Mouse (Mus musculus): ENCODE measurements at regions not wholly inside any gene's neighbourhood (a gene's known extent, or its start where the extent isn't known, plus 50 kb on each side); places are given as distances from the start of the nearest gene placed in this dataset.

- no peaks in the 10 kb centered on the region for H3K36me3 ChIP-seq (ENCODE audit: insufficient read depth)
Observed at GRCm38 (mm10) chr3:9200156-9200555, 409.7 kb downstream of the Zfp704 start.

GRCm38 (mm10) chr3:9198652-9199332, 411.1 kb downstream of the Zfp704 start:
- TF ChIP-seq CTCF (IDR thresholded peaks at IDR 0.05; ENCODE audit: low read depth): no peak
- H3K9ac ChIP-seq: no peak overlapping the region

More at GRCm38 (mm10) chr3:9200156-9200555, 409.7 kb downstream of the Zfp704 start:
- Histone ChIP-seq H3K4me3 (ENCODE audit: low read depth, low read length) (no peak overlapping the region), H3K27me3 (ENCODE audit: insufficient read depth, low read length) (no peaks in the 10 kb centered on the region), H3K4me1 (ENCODE audit: insufficient read depth) (no peaks in the 10 kb centered on the region), H3K4me2 (no peak overlapping the region), H3K9me3 (ENCODE audit: low read depth, low read length) (no peaks in the 10 kb centered on the region), H3K9ac (no peak overlapping the region), H3K27ac (ENCODE audit: low read depth) (no peak overlapping the region)
- ATAC-seq (ENCODE audit: insufficient read depth): peak; percentile 98
- TF ChIP-seq CTCF (IDR thresholded peaks at IDR 0.05; ENCODE audit: low read depth): no peak
- 37% methylated on average over 5 of the region's 5 CpGs for WGBS
- peak; percentile 93 for DNase-seq

GRCm38 (mm10) chr3:9195781-9196180, 414.1 kb downstream of the Zfp704 start:
- Histone ChIP-seq H3K36me3 (ENCODE audit: insufficient read depth) (no peaks in the 10 kb centered on the region), H3K9ac (no peak overlapping the region), H3K4me2 (no peak overlapping the region), H3K4me1 (ENCODE audit: insufficient read depth) (no peaks in the 10 kb centered on the region), H3K27me3 (ENCODE audit: insufficient read depth, low read length) (no peaks in the 10 kb centered on the region), H3K27ac (ENCODE audit: low read depth) (no peak overlapping the region), H3K9me3 (ENCODE audit: low read depth, low read length) (no peaks in the 10 kb centered on the region), H3K4me3 (ENCODE audit: low read depth, low read length) (no peak overlapping the region)
- DNase-seq (no peak), ATAC-seq (ENCODE audit: insufficient read depth) (no peak)
- no peak for TF ChIP-seq CTCF (IDR thresholded peaks at IDR 0.05; ENCODE audit: low read depth)
- 70% methylated on average over 8 of the region's 8 CpGs for WGBS

More at GRCm38 (mm10) chr3:9198652-9199332, 411.1 kb downstream of the Zfp704 start:
- no peaks in the 10 kb centered on the region for H3K27me3 ChIP-seq (ENCODE audit: insufficient read depth, low read length)
- no peaks in the 10 kb centered on the region for H3K9me3 ChIP-seq (ENCODE audit: low read depth, low read length)
- H3K27ac ChIP-seq (ENCODE audit: low read depth): no peak overlapping the region
- DNase-seq (no peak), ATAC-seq (ENCODE audit: insufficient read depth) (no peak)
- H3K4me1 ChIP-seq (ENCODE audit: insufficient read depth): no peaks in the 10 kb centered on the region
- H3K36me3 ChIP-seq (ENCODE audit: insufficient read depth): no peaks in the 10 kb centered on the region
- H3K4me3 ChIP-seq (ENCODE audit: low read depth, low read length): no peak overlapping the region
- WGBS: 71% methylated on average over 9 of the region's 9 CpGs
- H3K4me2 ChIP-seq: no peak overlapping the region

DNA sequence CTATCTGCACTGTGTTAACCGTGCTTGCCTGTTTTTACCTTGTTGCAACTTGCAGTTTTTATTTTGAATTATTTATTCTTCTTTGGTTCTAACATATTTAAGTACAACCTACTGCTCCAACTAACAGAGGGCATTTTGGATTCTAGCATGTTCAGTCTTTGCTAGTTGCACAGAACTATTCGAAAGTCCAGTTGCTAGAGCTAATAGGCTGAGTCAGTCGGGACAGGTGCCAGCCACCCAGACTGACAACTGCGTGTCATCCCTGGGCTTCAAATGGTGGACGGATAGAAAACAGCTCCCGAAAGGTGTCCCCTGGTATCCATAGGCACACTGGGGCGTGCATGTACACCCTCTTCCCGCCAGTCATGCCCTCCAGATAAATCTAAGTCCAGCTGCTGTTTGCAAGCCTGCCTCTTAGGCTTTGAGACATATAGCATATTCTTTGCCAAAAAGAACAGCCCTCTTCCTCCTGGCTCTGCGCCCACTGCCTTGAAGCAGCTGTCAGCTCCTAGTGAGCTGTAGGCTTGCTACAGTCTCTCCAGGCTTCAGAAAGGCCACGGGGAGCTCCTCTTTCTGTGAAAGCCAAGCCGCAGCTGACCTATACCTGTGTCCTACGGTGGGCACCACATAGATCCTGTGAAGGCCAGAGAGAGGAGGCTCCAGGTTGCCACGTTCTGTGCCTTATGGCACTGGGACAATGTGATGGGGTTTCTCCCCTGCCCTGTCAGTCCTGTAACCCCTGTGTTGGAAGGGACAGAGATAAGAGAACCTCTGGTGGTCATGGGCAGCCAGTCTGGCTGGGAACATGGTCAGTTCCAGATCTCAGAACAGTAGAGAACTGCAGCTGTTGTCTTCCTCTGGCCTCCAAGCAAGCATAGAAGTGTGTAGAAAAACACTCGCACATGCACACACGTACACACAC, 420.3 kb downstream of the Zfp704 start:
- peak; percentile 89 for ATAC-seq (ENCODE audit: insufficient read depth)
- 65% methylated on average over 15 of the region's 15 CpGs for WGBS

GRCm38 (mm10) chr3:9186364-9187120, 423.3 kb downstream of the Zfp704 start:
- Histone ChIP-seq H3K4me2 (no peak overlapping the region), H3K27me3 (ENCODE audit: insufficient read depth, low read length) (no peaks in the 10 kb centered on the region), H3K4me3 (ENCODE audit: low read depth, low read length) (no peak overlapping the region), H3K9me3 (ENCODE audit: low read depth, low read length) (no peaks in the 10 kb centered on the region), H3K36me3 (ENCODE audit: insufficient read depth) (no peaks in the 10 kb centered on the region), H3K27ac (ENCODE audit: low read depth) (no peak overlapping the region), H3K4me1 (ENCODE audit: insufficient read depth) (0 out of 2 replicates have a peak, but pooled peaks cover 3% of the 10 kb centered on the region), H3K9ac (no peak overlapping the region)
- no peak for DNase-seq
- no peak for ATAC-seq (ENCODE audit: insufficient read depth)
- WGBS: 70% methylated on average over 6 of the region's 6 CpGs
- no peak for TF ChIP-seq CTCF (IDR thresholded peaks at IDR 0.05; ENCODE audit: low read depth)

More for the DNA sequence above, 420.3 kb downstream of the Zfp704 start:
- H3K9ac ChIP-seq: no peak overlapping the region
- H3K27ac ChIP-seq (ENCODE audit: low read depth): no peak overlapping the region
- TF ChIP-seq CTCF (IDR thresholded peaks at IDR 0.05; ENCODE audit: low read depth): no peak
- no peaks in the 10 kb centered on the region for H3K9me3 ChIP-seq (ENCODE audit: low read depth, low read length)
- no peak overlapping the region for H3K4me3 ChIP-seq (ENCODE audit: low read depth, low read length)
- no peaks in the 10 kb centered on the region for H3K36me3 ChIP-seq (ENCODE audit: insufficient read depth)
- no peak overlapping the region for H3K4me2 ChIP-seq
- 0 out of 2 replicates have a peak, but pooled peaks cover 3% of the 10 kb centered on the region for H3K4me1 ChIP-seq (ENCODE audit: insufficient read depth)
- peak; percentile 95 for DNase-seq
- no peaks in the 10 kb centered on the region for H3K27me3 ChIP-seq (ENCODE audit: insufficient read depth, low read length)

GRCm38 (mm10) chr3:9181576-9181975, 428.3 kb downstream of the Zfp704 start:
- H3K4me3 ChIP-seq (ENCODE audit: low read depth, low read length): no peak overlapping the region
- no peaks in the 10 kb centered on the region for H3K27me3 ChIP-seq (ENCODE audit: insufficient read depth, low read length)
- WGBS: 80% methylated on average over 11 of the region's 11 CpGs
- TF ChIP-seq CTCF (IDR thresholded peaks at IDR 0.05; ENCODE audit: low read depth): no peak
- H3K4me2 ChIP-seq: no peak overlapping the region
- DNase-seq (no peak), ATAC-seq (ENCODE audit: insufficient read depth) (no peak)
- no peak overlapping the region for H3K27ac ChIP-seq (ENCODE audit: low read depth)
- no peaks in the 10 kb centered on the region for H3K4me1 ChIP-seq (ENCODE audit: insufficient read depth)
- H3K9me3 ChIP-seq (ENCODE audit: low read depth, low read length): no peaks in the 10 kb centered on the region
- no peaks in the 10 kb centered on the region for H3K36me3 ChIP-seq (ENCODE audit: insufficient read depth)
- no peak overlapping the region for H3K9ac ChIP-seq
